Mouse (Mus musculus) testis, postnatal 10 days (tissue): ENCODE data around the gene Glis3.

Experiments
- DNase-seq: peaks from one replicate; pipeline ENCODE4 v3.0.0; 2021; ENCODE audit warnings: low spot score

The Glis3 gene

DNA sequence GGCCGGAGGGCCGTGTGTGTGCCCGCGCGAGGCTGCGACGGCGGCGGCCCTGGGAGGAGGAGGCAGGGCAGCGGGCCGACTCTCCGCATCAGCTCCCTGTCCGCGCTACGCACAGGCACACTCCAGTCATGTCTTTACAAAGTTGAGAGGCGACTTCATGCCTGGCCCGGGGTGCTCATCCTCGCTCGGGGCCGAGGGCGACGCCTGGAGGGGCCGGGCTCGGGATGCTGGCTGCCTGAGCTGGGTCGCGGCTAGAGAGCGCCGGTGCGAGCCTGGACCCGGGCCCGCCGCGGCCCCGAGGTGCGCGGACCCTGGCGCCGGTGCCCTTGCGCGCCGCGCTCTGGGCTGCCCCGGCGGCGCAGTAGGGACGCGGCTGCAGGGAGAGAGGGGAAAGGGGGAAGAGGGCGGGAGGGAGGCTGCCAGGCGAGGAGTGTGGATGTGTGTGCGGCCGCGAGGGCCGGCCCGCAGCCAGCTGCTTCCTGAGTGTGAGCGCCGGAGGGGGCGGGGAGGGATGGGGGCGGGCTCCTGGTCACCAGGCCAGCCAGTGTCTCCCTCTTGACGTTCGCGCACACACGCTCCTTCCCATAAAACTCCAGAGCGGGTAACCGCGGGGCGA lies at the start of gene Glis3:
Glis3 (minus strand) TSS at position 302 of the 616 bp plus-strand sequence.
- DNase-seq: peak; percentile 56

DNA sequence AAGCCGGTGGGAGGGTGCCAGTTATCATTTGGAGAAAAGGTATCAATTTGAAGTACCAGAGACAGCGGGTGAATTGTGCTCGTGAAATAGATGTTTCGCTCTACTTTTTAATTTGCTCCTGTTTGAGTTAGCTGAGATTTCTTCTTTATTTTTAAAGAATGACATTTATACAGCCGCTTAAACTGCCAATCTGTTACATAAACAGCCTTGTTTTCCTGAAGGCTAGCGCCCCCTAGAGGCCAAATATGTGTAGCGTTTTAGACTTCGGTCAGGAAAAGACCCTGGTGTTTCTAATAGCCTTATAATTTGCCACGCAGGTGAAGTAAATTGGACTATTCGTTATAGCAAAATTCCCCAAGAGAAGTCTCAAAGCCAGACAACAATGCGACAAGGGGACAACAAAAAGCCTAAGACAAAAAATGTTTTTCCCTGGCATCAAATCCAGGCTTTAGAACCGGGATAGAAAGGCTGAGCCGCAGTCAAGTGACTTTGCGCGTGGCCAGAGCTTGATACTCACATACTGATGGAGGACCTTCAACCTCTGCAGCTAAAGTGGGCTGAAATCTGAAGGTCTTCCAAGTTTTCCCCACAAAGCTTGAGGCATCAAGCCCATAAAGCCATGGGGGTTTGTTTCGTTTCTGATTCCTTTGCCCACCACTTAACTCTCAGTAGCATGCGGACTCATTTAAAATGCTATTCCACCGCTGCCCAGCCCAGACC lies 46.4 kb upstream of the Glis3 start:
- peak; percentile 65 for DNase-seq

DNA sequence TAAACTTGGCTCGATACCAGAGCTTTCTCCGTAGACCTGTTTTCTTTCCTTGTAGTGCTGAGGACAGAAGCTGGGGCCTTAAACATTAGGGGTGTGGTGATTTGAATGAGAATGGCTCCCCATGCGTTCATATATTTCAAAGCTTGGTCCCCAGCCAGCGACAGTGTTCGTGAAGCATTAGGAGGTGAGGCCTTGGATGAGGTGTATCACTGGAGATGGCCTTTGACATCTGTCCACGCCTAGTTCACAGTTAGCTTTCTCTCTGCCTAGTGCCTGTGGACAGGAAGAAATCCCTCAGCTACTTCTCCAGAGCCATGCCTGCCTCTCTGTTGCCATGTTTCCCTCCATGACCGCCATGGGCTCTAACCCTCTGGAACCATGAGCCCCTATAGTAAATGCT lies 44.8 kb upstream of the Glis3 start:
- DNase-seq: no peak

DNA sequence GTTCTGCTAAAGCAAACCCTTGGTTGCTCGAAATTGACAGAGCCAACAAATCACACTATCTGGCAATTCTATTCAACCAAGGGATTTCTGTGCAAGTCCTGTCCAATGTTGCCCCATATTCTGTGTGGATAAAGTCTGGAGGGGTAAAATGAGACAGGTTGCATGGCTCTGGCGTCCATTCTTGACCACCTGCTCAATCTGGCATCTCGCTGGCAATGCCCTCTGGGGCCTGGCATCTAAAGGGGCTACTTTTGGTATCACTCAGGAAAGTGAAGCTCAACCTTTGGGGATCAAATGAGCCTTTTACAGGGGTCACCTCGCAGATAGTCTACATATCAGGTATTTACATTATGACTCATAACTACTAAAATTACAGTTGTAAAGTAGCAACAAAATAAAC lies 42.7 kb upstream of the Glis3 start:
- DNase-seq: no peak

DNA sequence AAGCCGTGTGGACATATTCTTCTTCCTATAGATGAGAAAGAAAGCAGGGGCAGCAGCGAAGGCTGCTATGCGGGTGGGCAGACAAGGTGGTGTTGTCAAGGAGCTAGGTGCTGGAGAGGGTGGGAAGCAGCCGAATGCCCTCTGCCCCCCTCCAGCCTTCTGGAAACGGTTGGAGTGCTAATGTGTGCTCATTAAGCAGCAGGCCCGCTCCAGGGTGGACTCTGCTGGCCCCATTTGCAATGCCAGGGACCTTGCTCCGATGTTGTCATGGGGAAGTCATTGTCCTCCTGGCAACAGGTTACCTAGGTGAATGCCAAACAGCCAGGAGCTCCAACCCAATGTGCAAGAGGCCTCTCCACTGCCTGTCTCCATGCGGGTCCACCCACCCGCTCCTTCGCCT lies 42.0 kb upstream of the Glis3 start:
- DNase-seq: no peak

DNA sequence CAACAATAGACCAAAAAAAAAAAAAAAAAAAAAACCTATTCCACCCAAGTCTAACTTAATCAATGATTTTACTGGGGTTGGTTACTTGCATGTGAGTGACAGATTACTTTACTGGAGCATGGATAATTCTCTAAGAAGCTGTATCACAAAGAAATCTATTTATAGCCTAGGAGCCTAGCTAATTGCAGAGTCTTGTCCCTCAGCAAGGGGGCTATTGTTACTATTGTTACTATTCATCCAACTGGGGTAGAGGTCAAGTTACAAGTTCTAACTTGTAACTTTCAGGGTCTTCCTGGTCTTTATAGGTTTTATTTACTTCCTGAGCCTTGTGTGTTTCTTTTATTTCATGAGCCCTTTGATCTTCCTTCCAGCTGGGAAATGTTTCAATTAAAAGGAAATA lies 40.1 kb upstream of the Glis3 start:
- DNase-seq: no peak

DNA sequence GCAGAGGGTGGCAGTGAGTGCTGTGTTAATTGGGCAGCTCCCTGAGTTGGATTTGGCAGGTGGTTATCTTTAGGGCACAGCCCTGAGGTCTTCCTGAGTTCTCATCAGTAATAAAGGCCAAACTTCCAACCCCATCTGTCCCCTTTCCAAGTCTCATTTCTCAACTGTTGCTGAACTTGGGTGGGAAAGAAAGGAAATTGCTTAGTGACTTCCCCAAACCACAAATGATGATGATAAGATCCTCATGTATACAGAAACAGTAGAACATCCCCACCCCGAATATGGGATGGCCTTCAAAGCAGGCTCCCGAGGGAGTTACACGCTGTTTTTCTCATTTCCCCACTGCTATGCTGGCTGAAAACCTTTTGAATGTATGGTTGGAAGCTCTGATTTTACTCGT lies 34.8 kb upstream of the Glis3 start:
- no peak for DNase-seq

DNA sequence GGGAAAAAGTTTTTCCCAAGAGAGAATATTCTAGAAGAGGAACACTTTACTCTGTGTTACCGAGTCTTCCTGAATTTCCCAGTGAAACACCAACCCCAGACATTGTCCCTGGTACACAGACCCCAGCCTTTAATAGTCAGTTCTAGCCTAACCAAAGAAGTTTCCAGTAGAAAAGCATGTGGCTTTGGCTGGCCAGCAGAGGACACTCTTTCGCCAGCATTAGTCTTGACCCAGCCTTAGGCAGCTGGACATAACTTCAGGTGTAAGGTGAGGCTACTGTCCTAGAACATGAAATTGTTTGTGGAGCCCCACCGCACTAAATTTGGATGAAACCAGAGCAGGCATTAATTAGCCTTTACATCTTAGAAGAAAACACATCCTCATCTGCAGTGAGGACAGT lies 17.8 kb upstream of the Glis3 start:
- no peak for DNase-seq

DNA sequence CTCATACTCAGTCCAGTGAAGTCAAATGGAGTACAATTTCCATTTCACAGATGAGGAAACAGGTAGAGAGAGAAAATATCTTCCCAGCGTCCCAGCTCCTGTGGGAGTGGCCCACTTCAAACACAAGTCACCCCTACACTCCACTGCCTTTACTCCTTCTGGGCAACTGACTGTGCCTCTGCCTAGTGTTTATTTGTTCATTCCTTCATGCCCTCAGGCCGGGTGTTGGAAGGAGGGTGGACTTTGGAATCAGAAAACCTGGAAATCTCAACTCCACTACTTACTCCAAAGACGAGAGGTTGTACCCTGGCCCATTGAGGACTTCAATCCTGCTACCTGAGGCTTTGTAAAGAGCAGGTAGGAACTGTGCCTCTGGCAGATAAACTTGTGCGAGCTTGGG lies 6.5 kb upstream of the Glis3 start:
- no peak for DNase-seq

DNA sequence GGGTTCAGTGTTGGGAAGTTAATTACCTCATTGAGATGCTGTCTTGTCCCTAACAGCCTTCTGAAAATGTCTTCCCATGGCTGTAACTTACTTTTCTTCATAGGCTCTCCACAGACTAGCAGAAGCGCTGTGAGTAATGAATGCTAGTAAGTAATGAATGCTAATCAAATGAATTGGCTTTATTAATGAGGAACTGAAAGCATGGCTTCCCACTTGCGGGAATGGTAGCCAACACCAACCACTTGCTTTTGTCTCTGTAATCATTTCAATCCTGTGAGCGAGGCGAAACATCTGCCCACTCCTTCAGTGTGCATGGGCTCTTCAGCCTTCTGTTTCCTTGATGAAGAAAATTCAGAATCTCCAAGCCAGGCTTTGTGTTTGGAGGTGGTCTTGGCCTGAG lies 5.6 kb upstream of the Glis3 start:
- no peak for DNase-seq

DNA sequence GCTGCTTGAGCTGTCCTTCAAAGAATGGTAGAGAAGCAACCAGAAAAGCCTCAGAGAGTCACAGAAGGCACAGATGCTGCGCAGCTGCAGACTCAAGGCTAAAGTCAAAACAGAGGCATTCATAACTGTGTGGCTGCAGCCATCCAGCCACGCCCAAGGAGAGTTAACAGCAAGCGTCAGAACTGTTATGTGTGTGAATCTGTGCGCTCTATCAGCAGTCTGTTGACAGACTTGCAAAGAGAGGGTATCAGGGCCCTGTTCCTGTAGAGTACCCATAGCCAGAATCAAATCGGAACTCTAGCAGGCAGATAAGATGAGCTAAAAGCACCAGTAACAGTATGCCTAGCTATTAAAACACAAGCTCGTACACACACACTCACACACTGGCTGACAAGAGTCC lies 4.5 kb upstream of the Glis3 start:
- no peak for DNase-seq

DNA sequence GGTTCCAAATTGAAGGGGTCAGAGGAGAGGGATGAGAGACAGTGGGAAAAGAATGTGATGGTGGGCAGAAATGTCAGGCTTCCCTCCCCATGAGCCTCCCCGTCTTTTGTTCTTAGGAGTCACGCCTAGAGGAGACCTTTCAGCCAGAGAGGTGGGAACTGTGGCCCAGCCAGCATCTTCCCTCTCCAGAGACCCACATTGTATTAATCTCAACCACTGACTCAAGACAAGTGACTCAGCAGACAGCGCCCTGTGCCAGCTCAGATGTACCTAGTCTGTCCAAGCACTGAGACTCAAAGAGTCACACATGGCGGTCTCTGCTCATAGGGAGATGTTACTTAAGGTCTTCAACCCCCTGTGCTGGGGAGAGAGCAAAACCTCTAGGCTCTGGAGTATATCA lies 3.5 kb upstream of the Glis3 start:
- DNase-seq: no peak

DNA sequence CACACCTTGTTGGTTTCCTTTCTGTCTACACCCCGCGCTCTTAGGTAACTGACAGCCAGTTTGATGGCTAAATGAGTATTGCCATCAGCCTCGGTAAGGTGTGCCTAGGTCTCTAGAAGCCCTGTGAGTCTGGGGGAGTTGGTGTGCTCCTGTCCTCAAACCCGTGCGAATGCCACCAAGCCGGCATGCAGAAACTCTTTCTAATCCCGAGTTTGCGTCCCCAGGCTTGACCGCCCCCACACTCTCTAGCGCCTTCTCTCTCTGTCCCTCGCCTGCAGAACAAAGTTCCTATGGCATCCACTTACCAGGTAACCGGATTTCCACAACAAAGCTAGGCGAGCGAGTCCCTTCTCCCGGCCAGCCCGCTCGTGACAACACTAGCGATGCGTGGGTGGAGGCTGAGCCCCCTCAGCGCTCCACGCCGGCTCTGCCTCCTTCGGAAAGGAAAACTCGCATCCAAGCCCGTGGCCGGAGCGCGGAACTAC lies 544 bp downstream of the Glis3 start:
- no peak for DNase-seq

DNA sequence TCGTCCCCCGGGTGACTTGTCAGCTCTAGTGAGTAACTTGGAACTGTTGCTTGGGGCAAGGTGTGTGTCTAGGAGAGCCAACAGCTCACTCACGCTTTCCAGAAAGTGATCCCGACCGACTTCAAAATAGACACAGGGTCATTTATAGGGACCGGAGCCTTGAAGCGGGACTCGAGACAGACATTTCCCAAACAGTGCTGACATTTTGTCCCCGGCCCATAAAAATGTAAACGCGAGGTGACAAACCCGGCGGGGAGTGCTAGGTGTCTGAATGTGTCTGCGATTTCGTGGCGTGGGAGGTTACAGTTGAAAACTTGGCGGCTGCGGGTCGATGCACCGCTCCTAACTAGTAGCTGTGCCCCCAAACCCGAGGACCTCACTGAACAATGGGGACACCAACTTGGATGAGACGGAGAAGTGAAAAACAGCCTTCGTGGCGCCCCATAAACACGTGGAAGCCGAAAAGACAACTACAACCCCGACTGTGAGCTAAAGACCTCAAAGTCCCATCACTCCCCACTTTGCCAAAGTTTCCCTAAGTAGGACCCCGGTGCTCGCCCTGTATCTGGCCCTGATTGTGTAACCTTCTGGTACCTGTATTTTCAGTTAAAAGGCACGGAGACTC lies 1.1 kb downstream of the Glis3 start:
- DNase-seq: no peak

DNA sequence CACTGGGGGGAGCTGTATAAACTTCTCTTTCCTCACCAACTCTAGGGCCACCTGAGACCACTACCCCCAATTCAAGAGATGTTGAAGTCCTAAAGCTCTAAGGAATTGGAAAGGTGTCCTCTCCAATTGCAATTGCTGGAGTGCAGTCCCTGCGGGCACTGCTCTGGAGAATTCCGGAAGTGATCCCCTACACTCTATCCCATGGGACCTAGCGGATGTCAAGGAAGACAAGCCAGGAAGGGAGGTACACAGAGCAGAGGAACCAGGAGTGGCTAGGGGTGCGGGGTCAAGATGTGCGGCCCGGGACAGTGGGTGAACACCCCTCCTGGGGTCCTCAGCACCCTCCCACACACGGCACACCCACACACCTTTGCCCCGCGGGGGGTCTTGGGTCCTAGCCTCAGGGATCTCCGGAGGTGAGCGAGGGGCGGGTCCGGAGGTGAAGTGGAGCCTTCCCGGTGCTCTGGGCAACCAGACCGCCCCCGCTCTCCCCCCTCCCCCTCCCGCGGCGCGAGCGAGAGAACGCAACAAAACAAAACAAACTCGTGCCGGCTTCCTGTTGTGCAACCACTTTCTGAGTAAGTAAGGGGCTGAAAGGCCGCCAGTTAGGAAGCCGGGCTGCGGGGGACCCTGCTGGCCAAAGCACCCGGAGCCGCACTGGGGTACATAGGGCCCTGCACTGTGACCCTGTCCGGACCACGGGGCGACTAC lies 2.0 kb downstream of the Glis3 start:
- peak; percentile 60 for DNase-seq

DNA sequence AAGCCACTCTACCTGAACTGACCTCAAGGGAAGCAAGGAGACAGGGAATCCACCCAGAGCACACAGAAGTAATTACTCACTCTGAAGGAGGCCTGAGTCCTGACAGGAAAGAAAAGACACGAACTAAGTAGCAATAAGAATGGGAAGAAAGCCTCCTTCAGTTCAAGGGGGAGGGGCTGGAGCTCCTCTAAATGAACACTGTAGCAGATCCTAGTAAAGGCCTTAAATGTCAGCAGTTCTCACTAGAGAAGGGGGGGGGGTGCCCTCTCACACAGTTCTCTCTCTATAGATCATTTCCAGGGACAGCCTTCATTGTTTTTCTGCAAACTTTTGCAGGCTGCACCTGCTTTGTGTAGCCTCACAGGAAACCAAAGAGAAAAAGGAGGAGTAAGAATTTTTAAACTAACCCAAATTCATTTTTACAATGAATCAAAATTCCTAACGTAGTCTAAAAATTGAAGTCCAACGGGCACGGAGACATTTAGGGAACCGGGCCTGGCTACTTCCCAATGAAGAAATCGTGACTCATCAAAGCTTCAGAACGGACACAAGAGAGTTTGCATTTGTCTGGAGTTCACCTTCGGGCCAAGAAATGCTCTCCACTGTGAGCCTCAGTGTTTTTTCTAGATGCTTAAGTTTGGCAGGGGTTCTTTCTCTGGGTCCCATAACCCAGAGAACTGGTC lies 2.7 kb downstream of the Glis3 start:
- DNase-seq: no peak

DNA sequence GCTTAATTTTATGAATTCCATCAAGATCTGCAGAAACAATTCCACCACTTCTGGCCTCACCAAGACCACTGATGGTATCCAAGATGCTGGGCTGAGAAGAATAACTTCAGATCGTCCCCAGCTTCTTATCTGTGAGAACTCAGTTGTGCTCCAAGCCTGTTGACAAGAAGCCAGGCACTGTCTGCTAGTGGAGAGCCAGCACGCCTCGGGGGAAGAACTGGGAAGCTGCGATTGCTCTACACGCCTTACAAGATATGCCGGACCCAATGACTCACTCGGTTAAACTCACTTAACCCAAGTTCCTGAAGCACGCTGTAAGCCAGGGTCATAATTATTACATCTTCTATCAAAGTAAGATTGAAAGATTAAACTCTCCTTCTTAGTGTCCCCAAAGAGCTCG lies 16.1 kb downstream of the Glis3 start:
- DNase-seq: no peak

DNA sequence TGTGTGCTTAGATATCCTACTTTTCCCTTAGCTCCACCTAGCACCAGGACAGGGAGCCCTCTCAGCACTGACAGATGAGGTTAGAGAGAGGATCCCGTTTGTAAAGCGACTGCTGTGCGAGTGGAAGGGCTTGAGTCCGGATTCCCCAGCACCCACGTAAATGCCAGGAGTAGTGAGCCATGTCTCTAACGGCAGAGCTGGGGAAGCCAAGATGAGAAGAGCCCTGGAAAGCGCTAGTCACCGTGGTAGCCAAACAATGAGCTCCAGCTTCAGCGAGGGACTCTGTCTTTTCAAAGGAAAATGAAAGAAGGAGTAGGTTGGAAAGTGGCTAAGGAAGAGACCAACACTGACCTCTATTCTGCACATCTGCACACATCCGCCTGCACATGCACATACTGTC lies 16.7 kb downstream of the Glis3 start:
- no peak for DNase-seq

DNA sequence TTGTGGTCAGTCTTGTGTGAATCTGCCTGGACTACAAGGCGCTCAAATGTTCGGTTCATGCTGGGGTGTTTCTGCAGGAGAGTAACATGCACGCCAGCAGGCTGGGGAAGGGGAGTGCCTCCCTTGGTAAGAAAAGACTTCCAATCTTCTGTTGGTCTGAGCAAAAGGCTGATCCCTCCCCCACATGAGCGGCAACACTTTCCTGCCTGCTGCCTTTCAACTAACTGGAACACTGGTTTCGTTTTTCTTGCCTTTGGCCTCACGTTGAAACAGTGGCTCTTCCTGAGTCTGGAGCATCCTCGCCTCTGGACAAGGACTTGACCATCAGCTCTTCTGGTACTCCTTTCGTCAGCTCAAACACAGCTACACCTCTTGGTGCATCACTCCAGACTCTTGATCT lies 17.4 kb downstream of the Glis3 start:
- no peak for DNase-seq

DNA sequence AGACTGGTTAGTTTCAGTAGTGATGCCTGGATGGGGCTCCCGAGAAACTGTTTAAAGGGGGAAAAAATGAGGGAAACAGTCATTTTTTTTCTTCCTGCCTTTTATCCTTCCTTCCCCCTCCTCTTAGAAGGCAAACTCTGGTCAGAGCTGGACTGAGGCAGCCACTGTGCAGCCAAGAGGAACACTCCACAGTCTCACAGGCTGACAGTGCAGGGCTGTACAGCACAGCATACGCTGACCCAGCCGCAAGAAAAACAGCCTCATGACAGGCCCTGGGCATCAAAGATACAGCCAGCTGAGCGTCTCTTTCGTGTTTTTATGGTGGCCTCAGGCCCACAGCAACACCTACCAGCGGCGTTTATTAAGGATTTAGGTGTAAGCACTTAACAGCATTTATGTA lies 19.0 kb downstream of the Glis3 start:
- no peak for DNase-seq

DNA sequence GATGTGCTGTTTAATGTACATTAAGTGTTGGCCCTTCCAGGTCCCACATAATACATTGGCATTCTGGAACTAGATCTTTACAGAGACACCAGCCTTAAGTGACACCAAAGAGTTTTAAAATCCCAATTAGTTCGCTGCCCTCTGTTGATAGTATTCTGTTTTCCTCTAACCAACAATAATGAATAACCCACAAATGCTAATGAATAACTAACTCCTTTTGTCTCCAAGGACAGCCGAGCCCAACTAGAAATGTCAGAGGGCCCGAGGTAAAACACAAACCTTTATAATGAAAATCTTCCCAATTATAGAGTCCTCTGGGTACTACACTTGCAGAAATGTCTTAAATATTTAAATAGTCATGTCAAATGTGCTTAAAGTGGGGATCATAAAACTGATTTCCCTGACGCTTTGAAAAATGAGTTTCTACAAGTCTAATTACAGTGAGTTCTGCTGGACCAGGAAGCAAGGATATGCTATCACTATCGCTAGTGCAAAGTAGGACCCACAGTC lies 22.1 kb downstream of the Glis3 start:
- no peak for DNase-seq

DNA sequence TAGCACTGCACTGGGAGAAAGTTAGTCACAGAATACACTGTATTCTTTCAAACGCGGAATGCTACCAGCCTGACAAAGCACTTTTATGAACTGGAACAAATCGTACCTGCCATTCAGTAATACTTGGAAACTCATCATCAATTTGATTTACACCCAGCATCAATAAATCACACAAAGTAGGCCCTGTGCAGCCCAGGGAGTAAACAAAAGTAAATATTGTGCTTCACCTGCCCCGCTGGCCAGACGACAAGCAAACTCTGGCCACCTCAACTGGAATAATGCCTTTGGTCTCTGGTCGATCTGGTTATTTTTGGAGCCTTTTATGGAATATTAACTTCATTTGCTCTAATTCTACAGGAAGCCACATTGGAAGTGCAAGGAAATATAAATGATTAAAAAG lies 23.0 kb downstream of the Glis3 start:
- no peak for DNase-seq
